15 mouse cellular contexts compared by ENCODE assay signal in the genomic region with DNA sequence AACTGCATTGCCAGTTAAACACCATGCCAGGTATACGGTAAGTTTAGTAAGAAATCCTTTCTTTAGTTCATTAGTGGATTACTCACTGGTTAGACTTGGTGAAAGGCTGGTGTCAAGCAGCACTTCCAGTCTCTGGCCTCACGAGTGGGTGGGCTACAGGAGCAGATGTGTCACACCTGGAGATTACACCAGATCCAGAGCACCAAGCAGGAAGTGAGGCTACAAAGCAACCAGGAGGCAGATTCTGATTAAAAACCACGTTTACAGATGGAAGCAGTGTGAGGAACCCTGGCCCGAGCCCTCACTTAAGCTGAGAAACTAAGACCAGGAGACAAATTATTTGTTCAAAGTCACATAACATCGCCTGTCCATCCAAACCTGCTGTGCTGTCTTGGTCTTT. TPM values are rescaled to one million over a fixed set of nuclear protein-coding genes. Genes with fewer than 3 reads are reported as not detected.
DNase-seq lines count a peak whose midpoint lies in the region; ATAC-seq and TF ChIP-seq lines count a peak whose summit lies in the region.
"Had no signal": no experiment of that assay in that cellular context is flagged by ENCODE, and none has a peak within 500 bp of the region (broad histone marks: within the 10 kb centered on the region; RNA-seq: fewer than 3 reads in every experiment).

No protein-coding gene starts in this region.

- no peak for ATAC-seq in intestine, embryonic 14.5 days (replicated peaks; ENCODE audit: low FRiP score, low TSS enrichment, low read depth)
- ATAC-seq in intestine, postnatal 0 days: no peak
- no peak for ATAC-seq in lung, postnatal 0 days
- no peak for ATAC-seq in intestine, embryonic 16.5 days
- no peak for ATAC-seq in stomach, postnatal 0 days (ENCODE audit: low FRiP score, low TSS enrichment)
- ATAC-seq in inflammation-experienced regulatory T-cells, adult 6 months: no peak
- ATAC-seq: forebrain, embryonic 14.5 days; liver, embryonic 12.5 days had no signal

- no peaks in the 10 kb centered on the region for H3K36me3 ChIP-seq in intestine, embryonic 14.5 days (ENCODE audit: control insufficient read depth, insufficient read depth, low read length)
- no peaks in the 10 kb centered on the region for H3K36me3 ChIP-seq in intestine, postnatal 0 days (ENCODE audit: control insufficient read depth, insufficient read depth)
- H3K36me3 ChIP-seq in lung, postnatal 0 days (ENCODE audit: insufficient read depth, low read length): no peaks in the 10 kb centered on the region
- H3K36me3 ChIP-seq in intestine, embryonic 16.5 days (ENCODE audit: control insufficient read depth, insufficient read depth, low read length): no peaks in the 10 kb centered on the region
- no peaks in the 10 kb centered on the region for H3K36me3 ChIP-seq in stomach, postnatal 0 days (ENCODE audit: control insufficient read depth, insufficient read depth, low read length)
- H3K36me3 ChIP-seq: hindbrain, embryonic 13.5 days; liver, embryonic 12.5 days had no signal

- TF ChIP-seq EP300 in lung, postnatal 0 days (IDR thresholded peaks at IDR 0.05): no peak
- TF ChIP-seq EP300 in stomach, postnatal 0 days (optimal IDR thresholded peaks at IDR 0.05): no peak

- peak overlapping the region; percentile 59 for H3K27ac ChIP-seq in intestine, embryonic 14.5 days (ENCODE audit: low read depth)
- no peak overlapping the region for H3K27ac ChIP-seq in intestine, postnatal 0 days (ENCODE audit: low read depth, low read length)
- 0 out of 2 replicates have a peak overlapping the region, but pooled peaks have one; percentile 9 for H3K27ac ChIP-seq in lung, postnatal 0 days (ENCODE audit: low read length)
- H3K27ac ChIP-seq in intestine, embryonic 16.5 days (ENCODE audit: low read length): peak overlapping the region; percentile 10; the same call in 1 of the 2 replicates
- peak overlapping the region; percentile 88 for H3K27ac ChIP-seq in stomach, postnatal 0 days (replicated peaks)
- H3K27ac ChIP-seq: hindbrain, embryonic 13.5 days; liver, embryonic 12.5 days had no signal

- H3K4me3 ChIP-seq in intestine, embryonic 14.5 days (ENCODE audit: low read depth, low read length): no peak overlapping the region
- no peak overlapping the region for H3K4me3 ChIP-seq in intestine, postnatal 0 days (ENCODE audit: low read depth, low read length)
- H3K4me3 ChIP-seq in lung, postnatal 0 days (ENCODE audit: low read depth, low read length): no peak overlapping the region
- H3K4me3 ChIP-seq in intestine, embryonic 16.5 days (ENCODE audit: low read length): no peak overlapping the region
- H3K4me3 ChIP-seq in stomach, postnatal 0 days (ENCODE audit: low read depth, low read length): no peak overlapping the region
- H3K4me3 ChIP-seq: hindbrain, embryonic 13.5 days; liver, embryonic 12.5 days had no signal

- H3K4me2 ChIP-seq in intestine, embryonic 14.5 days (ENCODE audit: low read length): no peak overlapping the region
- H3K4me2 ChIP-seq in intestine, postnatal 0 days (replicated peaks; ENCODE audit: low read depth): no peak overlapping the region
- no peak overlapping the region for H3K4me2 ChIP-seq in lung, postnatal 0 days (replicated peaks; ENCODE audit: low read depth, low read length)
- H3K4me2 ChIP-seq in intestine, embryonic 16.5 days (ENCODE audit: low read depth, low read length): no peak overlapping the region
- H3K4me2 ChIP-seq in stomach, postnatal 0 days (replicated peaks; ENCODE audit: low read depth): no peak overlapping the region
- H3K4me2 ChIP-seq: hindbrain, embryonic 13.5 days; liver, embryonic 12.5 days had no signal

- peaks cover 32% of the 10 kb centered on the region for H3K4me1 ChIP-seq in intestine, embryonic 14.5 days (replicated peaks; ENCODE audit: control insufficient read depth, insufficient read depth, low read length)
- no peaks in the 10 kb centered on the region for H3K4me1 ChIP-seq in intestine, postnatal 0 days (replicated peaks; ENCODE audit: control insufficient read depth, insufficient read depth, low read length)
- peaks cover 35% of the 10 kb centered on the region for H3K4me1 ChIP-seq in lung, postnatal 0 days (ENCODE audit: insufficient read depth, low read depth, low read length)
- H3K4me1 ChIP-seq in intestine, embryonic 16.5 days (ENCODE audit: control insufficient read depth, insufficient read depth, low read length): peaks cover 32% of the 10 kb centered on the region
- H3K4me1 ChIP-seq in stomach, postnatal 0 days (replicated peaks; ENCODE audit: control insufficient read depth, insufficient read depth): peaks cover 21% of the 10 kb centered on the region

- no peak for TF ChIP-seq CTCF in intestine, postnatal 0 days (IDR thresholded peaks at IDR 0.05; ENCODE audit: low read depth)
- no peak for TF ChIP-seq CTCF in lung, postnatal 0 days (IDR thresholded peaks at IDR 0.05)
- TF ChIP-seq CTCF in stomach, postnatal 0 days (IDR thresholded peaks at IDR 0.05; ENCODE audit: low read depth): no peak

- H3K9ac ChIP-seq in intestine, embryonic 14.5 days (ENCODE audit: low read length): no peak overlapping the region
- no peak overlapping the region for H3K9ac ChIP-seq in intestine, postnatal 0 days (ENCODE audit: low read depth, low read length)
- no peak overlapping the region for H3K9ac ChIP-seq in lung, postnatal 0 days (replicated peaks; ENCODE audit: low read depth)
- H3K9ac ChIP-seq in intestine, embryonic 16.5 days (ENCODE audit: low read depth, low read length): no peak overlapping the region
- peak overlapping the region; percentile 23; the same call in 1 of the 2 replicates for H3K9ac ChIP-seq in stomach, postnatal 0 days (ENCODE audit: low read length)
- H3K9ac ChIP-seq: hindbrain, embryonic 13.5 days; liver, embryonic 12.5 days had no signal

- H3K9me3 ChIP-seq in intestine, embryonic 14.5 days (ENCODE audit: control insufficient read depth, low read length): no peaks in the 10 kb centered on the region
- H3K9me3 ChIP-seq in intestine, postnatal 0 days (ENCODE audit: control insufficient read depth): no peaks in the 10 kb centered on the region
- H3K9me3 ChIP-seq in lung, postnatal 0 days (ENCODE audit: low read length): no peaks in the 10 kb centered on the region
- H3K9me3 ChIP-seq in intestine, embryonic 16.5 days (ENCODE audit: control insufficient read depth, low read length): no peaks in the 10 kb centered on the region
- no peaks in the 10 kb centered on the region for H3K9me3 ChIP-seq in stomach, postnatal 0 days (ENCODE audit: control insufficient read depth, low read length)
- H3K9me3 ChIP-seq: hindbrain, embryonic 13.5 days; liver, embryonic 12.5 days had no signal

- no peak for DNase-seq in intestine, embryonic 14.5 days (ENCODE audit: low spot score)
- DNase-seq in lung, postnatal 0 days (ENCODE audit: low spot score): no peak
- DNase-seq in lung, adult 18-20 months: no peak
- DNase-seq in stomach, postnatal 0 days (ENCODE audit: low spot score): no peak
- no peak for DNase-seq in ovary, postnatal 10 days (ENCODE audit: low spot score)
- DNase-seq: adrenal gland, postnatal 25 days; cerebellum, adult 9-11 months; gastrocnemius, postnatal 10 days; right cerebral cortex, adult 18-20 months had no signal

- H3K27me3 ChIP-seq in intestine, embryonic 14.5 days (replicated peaks; ENCODE audit: control insufficient read depth, insufficient read depth, low read length): no peaks in the 10 kb centered on the region
- peaks cover 3% of the 10 kb centered on the region; the same call in 1 of the 2 replicates for H3K27me3 ChIP-seq in intestine, postnatal 0 days (replicated peaks; ENCODE audit: control insufficient read depth, insufficient read depth, low read length)
- H3K27me3 ChIP-seq in lung, postnatal 0 days (replicated peaks; ENCODE audit: insufficient read depth, low read length): no peaks in the 10 kb centered on the region
- H3K27me3 ChIP-seq in intestine, embryonic 16.5 days (replicated peaks; ENCODE audit: control insufficient read depth, insufficient read depth, low read length): no peaks in the 10 kb centered on the region
- no peaks in the 10 kb centered on the region for H3K27me3 ChIP-seq in stomach, postnatal 0 days (ENCODE audit: control insufficient read depth, insufficient read depth, low read length)

- WGBS in intestine, embryonic 14.5 days: 56% methylated on average over 5 of the region's 5 CpGs
- 61% methylated on average over 5 of the region's 5 CpGs for WGBS in intestine, postnatal 0 days
- 62% methylated on average over 5 of the region's 5 CpGs for WGBS in lung, postnatal 0 days
- 59% methylated on average over 5 of the region's 5 CpGs for WGBS in intestine, embryonic 16.5 days
- 53% methylated on average over 5 of the region's 5 CpGs for WGBS in stomach, postnatal 0 days

RNA-seq across cellular contexts. Expression of a gene that starts 43.5 kb away (rescaled TPM):
- polyA plus RNA-seq in intestine, embryonic 14.5 days (2014; fragmentation: Nextera tagmentation; extraction: Ambion mirVana): 1.4 and 1.9 TPM in 2 replicates
- 3.3 and 4.1 TPM in 2 replicates for polyA plus RNA-seq in intestine, postnatal 0 days (2015; fragmentation: Nextera tagmentation; extraction: Ambion mirVana)
- 6.4 and 7.1 TPM in 2 replicates for polyA plus RNA-seq in lung, postnatal 0 days (2015; fragmentation: Nextera tagmentation; extraction: Ambion mirVana)
- polyA plus RNA-seq in intestine, embryonic 16.5 days (2015; fragmentation: Nextera tagmentation; extraction: Ambion mirVana): 2.7 and 2.9 TPM in 2 replicates
- 4.7 and 5.3 TPM in 2 replicates for polyA plus RNA-seq in stomach, postnatal 0 days (2015; fragmentation: Nextera tagmentation; extraction: Ambion mirVana)
- polyA plus RNA-seq in inflammation-experienced regulatory T-cells, adult 6 months (2017; shearing (Covaris generic)): not detected

RNA-seq across cellular contexts. Expression of a gene that starts 56.9 kb away (rescaled TPM):
- 1.8 and 2.0 TPM in 2 replicates for polyA plus RNA-seq in intestine, embryonic 14.5 days (2014; fragmentation: Nextera tagmentation; extraction: Ambion mirVana)
- polyA plus RNA-seq in intestine, postnatal 0 days (2015; fragmentation: Nextera tagmentation; extraction: Ambion mirVana): 0.82 and 0.94 TPM in 2 replicates
- 0.15 and 0.31 TPM in 2 replicates for polyA plus RNA-seq in lung, postnatal 0 days (2015; fragmentation: Nextera tagmentation; extraction: Ambion mirVana)
- polyA plus RNA-seq in intestine, embryonic 16.5 days (2015; fragmentation: Nextera tagmentation; extraction: Ambion mirVana): 1.1 and 1.3 TPM in 2 replicates
- polyA plus RNA-seq in stomach, postnatal 0 days (2015; fragmentation: Nextera tagmentation; extraction: Ambion mirVana): 1.3 and 1.6 TPM in 2 replicates
- polyA plus RNA-seq in inflammation-experienced regulatory T-cells, adult 6 months (2017; shearing (Covaris generic)): not detected
